Mouse (Mus musculus): ENCODE measurements at regions not wholly inside any gene's neighbourhood (a gene's known extent, or its start where the extent isn't known, plus 50 kb on each side); places are given as distances from the start of the nearest gene placed in this dataset.

DNA sequence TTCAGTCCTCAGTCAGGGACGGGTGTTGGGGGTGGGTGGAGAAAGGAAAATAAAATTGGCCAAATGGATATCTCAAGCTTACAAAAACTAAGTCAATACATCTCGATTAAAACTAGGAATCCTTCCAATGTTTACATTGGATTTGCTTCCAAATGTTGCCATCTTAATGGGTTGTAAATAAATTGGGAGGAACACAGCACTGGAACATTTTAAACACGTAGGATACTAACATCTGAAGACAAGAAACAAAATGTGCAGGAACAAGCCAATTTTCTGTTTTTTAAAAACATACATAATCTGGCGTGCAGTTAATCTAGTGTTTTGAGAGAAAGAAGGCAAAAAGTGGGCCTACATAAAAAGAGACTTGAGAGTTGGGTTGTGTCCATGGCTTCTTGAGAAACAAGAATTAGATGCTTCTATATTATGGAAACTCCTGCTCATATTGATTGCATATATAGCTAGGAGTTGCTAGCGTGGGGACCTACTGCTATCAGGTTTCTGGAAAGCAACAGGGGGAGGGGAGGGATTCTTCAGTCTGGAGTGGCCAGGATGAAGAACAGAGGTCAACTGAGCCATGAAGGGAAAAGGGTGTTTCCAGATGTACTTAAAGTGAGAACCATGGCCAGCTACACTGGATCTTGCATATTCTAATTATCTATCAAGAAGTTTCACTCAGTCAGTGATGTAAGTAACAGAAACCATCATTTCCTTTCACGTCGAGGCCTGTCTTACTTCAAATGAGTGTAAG, 330.2 kb downstream of the Rnd3 start:
- no peak for ATAC-seq
- 64% methylated on average over 7 of the region's 7 CpGs for WGBS
- no peak overlapping the region for H3K9ac ChIP-seq (ENCODE audit: low read depth, low read length)
- H3K4me1 ChIP-seq (replicated peaks; ENCODE audit: control insufficient read depth, insufficient read depth, low read length): 0 out of 2 replicates have a peak, but pooled peaks cover 3% of the 10 kb centered on the region
- no peak for TF ChIP-seq CTCF (IDR thresholded peaks at IDR 0.05; ENCODE audit: low read depth)
- no peaks in the 10 kb centered on the region for H3K9me3 ChIP-seq (ENCODE audit: control insufficient read depth)
- H3K4me3 ChIP-seq (ENCODE audit: low read depth, low read length): no peak overlapping the region
- no peak overlapping the region for H3K27ac ChIP-seq (ENCODE audit: low read depth, low read length)
- H3K4me2 ChIP-seq (replicated peaks; ENCODE audit: low read depth): no peak overlapping the region
- no peaks in the 10 kb centered on the region for H3K27me3 ChIP-seq (replicated peaks; ENCODE audit: control insufficient read depth, insufficient read depth, low read length)
- no peaks in the 10 kb centered on the region for H3K36me3 ChIP-seq (ENCODE audit: control insufficient read depth, insufficient read depth)

DNA sequence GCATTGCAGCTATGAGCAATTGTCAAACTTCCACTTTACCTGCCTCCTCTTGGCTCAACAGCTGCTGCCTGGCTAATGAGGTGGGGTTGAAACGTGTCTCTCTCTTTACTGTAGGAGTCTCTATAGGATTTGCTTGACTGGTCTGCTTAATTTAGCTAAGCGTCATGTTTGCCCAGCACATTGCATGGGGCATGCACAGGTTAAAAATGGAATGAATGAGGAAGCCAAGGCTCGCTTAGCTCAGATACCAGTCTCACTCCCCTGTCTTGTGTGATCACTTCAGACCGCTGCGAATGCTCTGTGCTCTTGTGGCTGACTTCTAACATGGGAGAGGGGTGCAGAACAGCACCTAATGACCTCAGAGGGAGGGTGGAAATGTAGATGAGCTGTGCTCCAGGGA, 332.5 kb downstream of the Rnd3 start:
- no peak overlapping the region for H3K4me2 ChIP-seq (replicated peaks; ENCODE audit: low read depth)
- no peak overlapping the region for H3K9ac ChIP-seq (ENCODE audit: low read depth, low read length)
- H3K4me3 ChIP-seq (ENCODE audit: low read depth, low read length): no peak overlapping the region
- H3K27ac ChIP-seq (ENCODE audit: low read depth, low read length): no peak overlapping the region
- H3K4me1 ChIP-seq (replicated peaks; ENCODE audit: control insufficient read depth, insufficient read depth, low read length): 0 out of 2 replicates have a peak, but pooled peaks cover 3% of the 10 kb centered on the region
- no peaks in the 10 kb centered on the region for H3K9me3 ChIP-seq (ENCODE audit: control insufficient read depth)
- no peaks in the 10 kb centered on the region for H3K36me3 ChIP-seq (ENCODE audit: control insufficient read depth, insufficient read depth)
- no peaks in the 10 kb centered on the region for H3K27me3 ChIP-seq (replicated peaks; ENCODE audit: control insufficient read depth, insufficient read depth, low read length)
- TF ChIP-seq CTCF (IDR thresholded peaks at IDR 0.05; ENCODE audit: low read depth): no peak
- ATAC-seq: no peak
- WGBS: 88% methylated on average over 5 of the region's 5 CpGs

DNA sequence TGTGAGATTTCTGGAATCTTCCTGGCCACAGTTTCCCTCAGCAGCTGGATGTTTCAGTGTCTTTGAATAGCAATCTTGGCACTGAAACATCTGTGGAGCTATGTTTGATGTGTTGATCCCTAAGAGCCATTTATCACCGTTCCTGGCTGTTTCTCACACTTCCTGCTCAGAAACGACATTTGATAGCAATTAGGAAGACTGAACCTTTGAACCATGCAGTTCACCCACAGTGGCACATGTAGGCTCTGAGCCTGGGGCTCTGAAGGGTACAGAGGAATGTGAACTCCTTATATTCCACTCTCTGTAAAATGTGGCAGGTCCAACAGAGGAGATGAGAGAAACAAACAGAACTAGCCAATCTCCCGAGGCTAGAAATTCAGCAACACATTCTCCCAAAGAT, 333.4 kb downstream of the Rnd3 start:
- Histone ChIP-seq H3K4me2 (replicated peaks; ENCODE audit: low read depth) (no peak overlapping the region), H3K4me1 (replicated peaks; ENCODE audit: control insufficient read depth, insufficient read depth, low read length) (0 out of 2 replicates have a peak, but pooled peaks cover 3% of the 10 kb centered on the region), H3K9me3 (ENCODE audit: control insufficient read depth) (no peaks in the 10 kb centered on the region), H3K27ac (ENCODE audit: low read depth, low read length) (no peak overlapping the region), H3K36me3 (ENCODE audit: control insufficient read depth, insufficient read depth) (no peaks in the 10 kb centered on the region), H3K27me3 (replicated peaks; ENCODE audit: control insufficient read depth, insufficient read depth, low read length) (no peaks in the 10 kb centered on the region), H3K9ac (ENCODE audit: low read depth, low read length) (no peak overlapping the region), H3K4me3 (ENCODE audit: low read depth, low read length) (no peak overlapping the region)
- WGBS: 21% methylated on average over 3 of the region's 3 CpGs
- TF ChIP-seq CTCF (IDR thresholded peaks at IDR 0.05; ENCODE audit: low read depth): no peak
- no peak for ATAC-seq

DNA sequence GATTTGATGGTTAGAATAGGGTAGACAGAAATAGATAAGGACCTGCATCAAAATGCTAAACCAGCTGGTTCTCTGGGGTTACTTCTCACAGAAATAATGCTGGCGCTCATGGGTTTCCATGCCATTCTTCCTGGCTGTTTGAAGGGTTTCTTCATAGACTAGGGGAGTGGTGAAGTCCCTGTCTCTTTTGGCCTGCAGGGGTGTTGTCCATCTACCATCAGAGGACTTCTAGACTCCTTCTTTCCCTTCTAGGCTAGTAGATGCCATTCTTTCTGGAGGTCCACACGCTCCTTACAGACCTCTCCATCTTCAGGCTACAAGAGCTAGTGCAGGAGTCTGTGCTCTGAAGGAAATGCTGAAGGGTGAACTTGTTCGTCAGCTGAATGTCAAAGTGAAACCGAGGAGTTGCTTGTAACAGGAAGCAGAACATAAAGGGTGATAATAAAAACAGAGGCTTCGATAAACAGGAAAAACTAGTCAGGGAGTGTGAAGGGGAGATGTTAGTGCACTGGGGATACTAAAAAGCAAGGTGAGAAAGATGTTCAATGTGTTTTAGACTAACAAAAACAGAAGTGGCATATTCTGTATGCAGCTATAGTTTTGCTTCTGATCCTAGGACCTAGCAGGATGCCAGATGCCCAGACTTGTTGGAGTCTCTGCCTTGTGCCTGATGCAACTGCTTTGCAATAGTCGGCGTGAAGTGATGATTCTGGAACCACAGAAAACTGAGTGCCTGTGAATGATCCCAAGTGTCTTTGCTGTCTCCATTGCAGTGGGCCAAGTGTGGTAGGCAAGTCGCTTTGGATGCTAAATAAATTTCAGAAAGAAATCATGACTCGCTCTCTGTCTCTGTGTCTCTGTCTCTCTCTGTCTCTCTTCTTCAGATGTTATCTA, 335.1 kb downstream of the Rnd3 start:
- H3K4me2 ChIP-seq (replicated peaks; ENCODE audit: low read depth): no peak overlapping the region
- H3K4me3 ChIP-seq (ENCODE audit: low read depth, low read length): no peak overlapping the region
- no peak overlapping the region for H3K27ac ChIP-seq (ENCODE audit: low read depth, low read length)
- no peaks in the 10 kb centered on the region for H3K9me3 ChIP-seq (ENCODE audit: control insufficient read depth)
- 66% methylated on average over 9 of the region's 9 CpGs for WGBS
- no peak overlapping the region for H3K9ac ChIP-seq (ENCODE audit: low read depth, low read length)
- no peaks in the 10 kb centered on the region for H3K36me3 ChIP-seq (ENCODE audit: control insufficient read depth, insufficient read depth)
- ATAC-seq: no peak
- 0 out of 2 replicates have a peak, but pooled peaks cover 3% of the 10 kb centered on the region for H3K4me1 ChIP-seq (replicated peaks; ENCODE audit: control insufficient read depth, insufficient read depth, low read length)
- peak; percentile 21; the same call in 1 of the 2 replicates for TF ChIP-seq CTCF (IDR thresholded peaks at IDR 0.05; ENCODE audit: low read depth)
- no peaks in the 10 kb centered on the region for H3K27me3 ChIP-seq (replicated peaks; ENCODE audit: control insufficient read depth, insufficient read depth, low read length)

DNA sequence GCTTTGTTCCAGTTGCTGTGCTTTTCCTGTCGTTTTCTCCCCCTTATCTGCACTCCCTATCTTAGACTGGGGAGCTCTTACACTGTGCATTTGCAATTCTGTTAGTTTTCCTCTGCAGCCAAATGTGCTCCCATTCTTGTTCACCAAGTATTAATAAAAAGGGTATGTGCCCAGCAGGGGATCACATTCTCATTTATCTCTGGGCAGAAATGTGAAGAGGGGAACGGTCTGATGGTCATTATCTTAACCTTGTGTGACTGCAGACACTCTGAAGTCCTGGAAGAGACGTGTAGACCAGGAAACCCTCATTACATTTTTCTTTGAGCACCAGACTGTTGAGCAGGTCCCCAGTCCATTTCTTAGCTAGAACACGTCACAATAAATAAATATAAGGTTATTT, 336.6 kb downstream of the Rnd3 start:
- H3K9ac ChIP-seq (ENCODE audit: low read depth, low read length): no peak overlapping the region
- H3K27me3 ChIP-seq (replicated peaks; ENCODE audit: control insufficient read depth, insufficient read depth, low read length): no peaks in the 10 kb centered on the region
- H3K4me2 ChIP-seq (replicated peaks; ENCODE audit: low read depth): no peak overlapping the region
- no peaks in the 10 kb centered on the region for H3K9me3 ChIP-seq (ENCODE audit: control insufficient read depth)
- H3K4me3 ChIP-seq (ENCODE audit: low read depth, low read length): no peak overlapping the region
- TF ChIP-seq CTCF (IDR thresholded peaks at IDR 0.05; ENCODE audit: low read depth): no peak
- ATAC-seq: no peak
- no peak overlapping the region for H3K27ac ChIP-seq (ENCODE audit: low read depth, low read length)
- 58% methylated on average over 4 of the region's 4 CpGs for WGBS
- no peaks in the 10 kb centered on the region for H3K36me3 ChIP-seq (ENCODE audit: control insufficient read depth, insufficient read depth)
- 0 out of 2 replicates have a peak, but pooled peaks cover 3% of the 10 kb centered on the region for H3K4me1 ChIP-seq (replicated peaks; ENCODE audit: control insufficient read depth, insufficient read depth, low read length)

DNA sequence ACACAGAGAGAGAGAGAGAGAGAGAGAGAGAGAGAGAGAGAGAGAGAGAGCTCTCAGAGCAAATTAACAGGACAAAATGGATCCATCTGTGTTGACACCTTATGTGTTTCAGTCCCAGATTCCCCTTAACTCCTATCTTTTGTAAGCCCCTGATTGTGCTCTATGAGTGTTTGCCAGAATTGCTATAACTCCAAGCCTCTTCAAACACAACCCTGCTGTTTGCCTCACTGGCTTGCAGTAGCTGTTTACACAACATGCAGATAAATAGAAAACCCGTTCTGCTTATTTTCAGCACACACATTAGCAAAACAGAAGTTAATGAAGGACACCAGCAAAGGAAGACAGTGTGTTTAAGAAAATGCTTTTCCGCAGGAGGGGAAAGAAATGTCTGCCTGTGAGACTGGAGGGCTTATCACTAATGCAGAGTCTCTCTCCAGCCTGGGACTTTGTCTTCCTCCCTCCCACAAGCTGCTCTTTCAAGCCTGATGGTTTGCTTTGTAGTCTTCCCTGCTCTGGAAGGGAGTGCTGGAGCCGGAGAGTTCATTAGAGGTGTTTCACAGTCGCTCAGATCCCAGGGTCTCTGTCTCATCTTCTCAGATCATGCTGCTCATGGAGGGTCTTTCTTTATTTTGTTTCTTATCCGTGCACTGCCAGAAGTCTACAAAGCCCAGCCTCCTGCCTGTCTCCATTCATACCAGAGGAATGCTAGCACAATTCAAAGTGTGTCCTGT, 338.4 kb downstream of the Rnd3 start:
- 29% methylated on average over 5 of the region's 5 CpGs for WGBS
- no peak for TF ChIP-seq CTCF (IDR thresholded peaks at IDR 0.05; ENCODE audit: low read depth)
- no peak overlapping the region for H3K4me3 ChIP-seq (ENCODE audit: low read depth, low read length)
- no peaks in the 10 kb centered on the region for H3K9me3 ChIP-seq (ENCODE audit: control insufficient read depth)
- no peaks in the 10 kb centered on the region for H3K36me3 ChIP-seq (ENCODE audit: control insufficient read depth, insufficient read depth)
- H3K4me2 ChIP-seq (replicated peaks; ENCODE audit: low read depth): no peak overlapping the region
- H3K9ac ChIP-seq (ENCODE audit: low read depth, low read length): no peak overlapping the region
- 0 out of 2 replicates have a peak, but pooled peaks cover 3% of the 10 kb centered on the region for H3K4me1 ChIP-seq (replicated peaks; ENCODE audit: control insufficient read depth, insufficient read depth, low read length)
- no peak for ATAC-seq
- H3K27ac ChIP-seq (ENCODE audit: low read depth, low read length): no peak overlapping the region
- no peaks in the 10 kb centered on the region for H3K27me3 ChIP-seq (replicated peaks; ENCODE audit: control insufficient read depth, insufficient read depth, low read length)
